Mouse (Mus musculus) T-cell, adult 66 days (primary cell): ENCODE data around the gene Eif5. TPM values are rescaled to one million over a fixed set of nuclear protein-coding genes. Genes with fewer than 3 reads are reported as not detected.

Experiments
- total RNA-seq, 2 experiments: library from RNA; stranded (reverse); gene quantifications; 3 replicates in 1 of 2; 4 replicates in 1 of 2; pipeline ENCODE4 v1.2.4; 2023

Eif5 gene
- 100 to 1,000 TPM; 672 to 745 TPM for total RNA-seq

DNA sequence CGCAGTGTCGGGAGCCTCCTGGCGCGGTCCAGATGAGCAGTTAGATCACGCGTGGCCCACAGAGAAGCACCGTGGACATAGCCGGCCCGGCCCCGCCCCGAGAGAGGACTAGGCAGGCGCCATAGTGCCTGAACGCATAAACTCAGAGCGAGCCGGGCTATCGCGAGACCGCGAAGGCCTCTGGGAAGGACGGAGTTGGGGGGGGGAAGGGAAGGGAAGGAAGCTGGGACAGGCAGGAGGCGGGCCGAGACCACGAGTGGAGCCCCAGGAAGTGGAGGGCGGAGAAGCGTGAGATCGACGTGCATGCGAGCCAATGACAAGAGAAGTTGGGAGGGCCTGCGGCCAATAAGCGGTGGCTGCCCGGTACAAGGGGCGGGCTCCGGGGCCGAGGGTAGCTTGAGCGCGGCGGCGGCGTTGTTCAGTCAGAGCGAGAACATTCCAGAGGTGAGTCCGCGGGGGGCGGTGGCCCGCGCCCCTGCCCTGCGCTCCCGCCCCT is at the start of gene Eif5:
Gene Eif5 (plus strand): TSS at position 221 of the 496 bp plus-strand sequence.

DNA sequence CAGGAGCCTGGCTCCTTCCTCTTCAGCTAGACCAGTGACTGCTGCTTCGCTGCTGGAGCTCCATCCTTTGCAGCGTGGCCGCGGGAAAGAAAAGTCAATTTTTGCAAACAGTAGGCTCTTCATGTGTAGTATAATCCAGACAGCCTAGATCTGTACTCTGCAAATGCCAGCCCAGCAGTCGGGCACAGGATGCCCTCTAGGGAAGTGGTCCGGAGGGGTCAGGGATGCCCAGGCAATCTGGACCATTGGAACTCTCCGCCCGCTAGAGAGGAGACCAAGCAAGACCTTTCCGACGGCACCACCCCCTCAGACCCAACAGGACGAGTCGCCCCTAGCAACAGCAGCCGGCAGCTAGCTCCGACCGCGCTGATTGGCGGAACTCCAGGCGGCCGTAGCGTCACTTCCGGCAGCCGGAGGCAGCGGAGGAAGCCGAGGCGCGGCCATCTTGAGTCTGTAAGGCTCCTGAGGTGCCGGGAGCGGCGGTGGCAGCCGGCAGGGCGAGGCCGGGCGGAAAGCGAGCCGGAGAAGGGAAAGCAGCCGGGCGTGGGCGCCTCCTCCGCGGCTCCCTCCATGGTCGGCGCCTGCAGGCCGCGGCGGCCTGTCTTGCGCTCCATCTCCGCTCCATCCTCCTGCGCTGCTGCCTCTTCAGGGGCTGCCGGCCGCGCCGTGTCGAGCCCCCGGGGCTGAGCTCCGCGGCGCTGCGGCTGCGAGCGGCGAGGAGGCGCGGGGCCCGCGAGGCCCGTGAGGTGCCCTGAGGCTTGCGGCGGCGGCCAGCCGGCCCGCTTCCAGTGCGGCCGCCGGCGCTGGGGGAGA is 36.5 kb downstream of the Eif5 start, which contains the start of gene Mark3:
Gene Mark3 (plus strand): TSS at position 450 of the 813 bp plus-strand sequence.

Other genes starting within 250 kb of the Eif5 start
- gene Cdc42bpb, start 160.3 kb upstream of the Eif5 start, total RNA-seq = 1 to 10 TPM; 2.1 to 4.2 TPM
- gene Lbhd2, start 131.2 kb upstream of the Eif5 start, total RNA-seq = not detected
- not detected for gene Exoc3l4, start 121.0 kb upstream of the Eif5 start, total RNA-seq
- 1 to 10 TPM; 3.4 to 7.4 TPM for gene Tnfaip2, start 95.5 kb upstream of the Eif5 start, total RNA-seq
- not detected for gene Gm266, start 52.2 kb upstream of the Eif5 start, total RNA-seq
- 10 to 100 TPM; 73.8 to 77.6 TPM for gene Mark3, start 36.5 kb downstream of the Eif5 start, total RNA-seq
- gene Ckb, start 134.3 kb downstream of the Eif5 start, total RNA-seq = 10 to 100 TPM in 1 of 2 experiments, 1 to 10 TPM in 1; 8.9 to 10.7 TPM
- gene Trmt61a, start 140.1 kb downstream of the Eif5 start, total RNA-seq = 10 to 100 TPM; 19.6 to 20.4 TPM
- gene Bag5, start 175.2 kb downstream of the Eif5 start, total RNA-seq = 10 to 100 TPM; 28.0 to 32.6 TPM
- gene Apopt1, start 175.2 kb downstream of the Eif5 start, total RNA-seq = 10 to 100 TPM; 21.6 to 27.0 TPM
- gene Klc1, start 220.8 kb downstream of the Eif5 start, total RNA-seq = 10 to 100 TPM; 86.7 to 87.2 TPM